Mouse (Mus musculus) forebrain, embryonic 14.5 days (tissue): Measurements from ENCODE around the gene Gzmc. TPM values are rescaled to one million over a fixed set of nuclear protein-coding genes. Genes with fewer than 3 reads are reported as not detected.
"Not testable (repeated sequence)": the region's sequence is repeated elsewhere in the genome, so short reads cannot be mapped to it uniquely, and the experiment has no call there.

Experiments used
- ATAC-seq: fragments of 200-750 bp; cut with Nextera tagmentation; 2 replicates; pipeline ENCODE4 v1.8.0; 2017; ENCODE audit warnings: mild to moderate bottlenecking, moderate library complexity
- DNase-seq: peaks from one replicate; pipeline ENCODE4 v3.0.0-alpha.2; 2015; ENCODE audit warnings: low spot score
- H3K27ac ChIP-seq: fragments of 300-500 bp; sonication (generic); 2 replicates; pipeline ENCODE4 v1.5.1; 2014; ENCODE audit warnings: low read depth, mild to moderate bottlenecking, control low read depth, low read length, moderate library complexity
- H3K27me3 ChIP-seq: fragments of 300-500 bp; sonication (generic); replicated peaks from 2 replicates; pipeline ENCODE4 v1.6.1; 2014; ENCODE audit warnings: low read length, control low read depth, mixed read lengths; ENCODE audit not compliant: control insufficient read depth, insufficient read depth
- H3K36me3 ChIP-seq: fragments of 300-500 bp; sonication (generic); 2 replicates; pipeline ENCODE4 v1.6.1; 2014; ENCODE audit warnings: low read length, control low read depth; ENCODE audit not compliant: control insufficient read depth, insufficient read depth
- H3K4me1 ChIP-seq: fragments of 300-500 bp; sonication (generic); 2 replicates; pipeline ENCODE4 v1.6.1; 2014; ENCODE audit warnings: antibody characterized with exemption, low read length, control low read depth; ENCODE audit not compliant: control insufficient read depth, insufficient read depth
- H3K4me2 ChIP-seq: fragments of 300-500 bp; sonication (generic); 2 replicates; pipeline ENCODE4 v1.6.1; 2014; ENCODE audit warnings: mild to moderate bottlenecking, control low read depth, low read length
- H3K4me3 ChIP-seq: fragments of 300-500 bp; sonication (generic); 2 replicates; pipeline ENCODE4 v1.5.1; 2014; ENCODE audit warnings: low read depth, low read length, control low read depth
- H3K9ac ChIP-seq: fragments of 300-500 bp; sonication (generic); 2 replicates; pipeline ENCODE4 v1.6.1; 2014; ENCODE audit warnings: mild to moderate bottlenecking, low read length, control low read depth, moderate library complexity
- H3K9me3 ChIP-seq: fragments of 300-500 bp; sonication (generic); replicated peaks from 2 replicates; pipeline ENCODE4 v1.6.1; 2016; ENCODE audit warnings: low read length, control low read depth, mixed read lengths; ENCODE audit not compliant: control insufficient read depth
- WGBS: fragments of 180-500 bp; shearing (Covaris S2); extraction: QIAGEN DNeasy Blood & Tissue Kit; methylation state at CpG from one replicate; pipeline ENCODE4 v1.1.7; 2014; 5-methylcytosine and 5-hydroxymethylcytosine counted together
- polyA plus RNA-seq: library from polyadenylated mRNA; unstranded; fragments of >200 nt; fragmentation: Nextera tagmentation; extraction: Ambion mirVana; gene quantifications from 2 replicates; pipeline ENCODE4 v1.2.1, GENCODE M21; 2014

Gzmc gene
- polyA plus RNA-seq, 1 experiment from 2014 or later, result not detected

DNA sequence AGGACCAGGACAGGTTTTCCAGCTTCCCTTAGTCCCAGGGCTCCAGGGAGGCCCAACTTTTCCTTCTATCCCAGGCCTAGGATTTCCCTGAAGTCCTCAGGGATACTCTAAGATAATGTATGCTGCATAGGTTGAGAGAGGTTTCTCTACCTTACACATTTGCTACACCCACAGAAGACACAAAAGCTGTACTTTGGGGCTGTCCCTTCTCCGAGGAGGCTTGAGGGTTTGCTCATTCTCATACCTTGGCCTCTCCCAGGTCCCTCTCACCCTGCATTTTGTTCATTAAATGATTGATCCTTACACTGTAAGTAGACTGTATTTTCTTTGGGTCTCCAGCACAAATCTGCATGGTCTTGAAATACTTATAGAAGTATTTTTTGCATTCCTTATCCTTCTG, 28.8 kb downstream of the Gzmc start:
- 81% methylated on average over 1 of the region's 1 CpGs for WGBS
- Histone ChIP-seq H3K4me2 (no peak overlapping the region), H3K36me3 (no peaks in the 10 kb centered on the region), H3K9ac (no peak overlapping the region), H3K27ac (no peak overlapping the region), H3K4me1 (no peaks in the 10 kb centered on the region), H3K9me3 (no peaks in the 10 kb centered on the region), H3K27me3 (no peaks in the 10 kb centered on the region), H3K4me3 (no peak overlapping the region)
- DNase-seq (no peak), ATAC-seq (no peak)

DNA sequence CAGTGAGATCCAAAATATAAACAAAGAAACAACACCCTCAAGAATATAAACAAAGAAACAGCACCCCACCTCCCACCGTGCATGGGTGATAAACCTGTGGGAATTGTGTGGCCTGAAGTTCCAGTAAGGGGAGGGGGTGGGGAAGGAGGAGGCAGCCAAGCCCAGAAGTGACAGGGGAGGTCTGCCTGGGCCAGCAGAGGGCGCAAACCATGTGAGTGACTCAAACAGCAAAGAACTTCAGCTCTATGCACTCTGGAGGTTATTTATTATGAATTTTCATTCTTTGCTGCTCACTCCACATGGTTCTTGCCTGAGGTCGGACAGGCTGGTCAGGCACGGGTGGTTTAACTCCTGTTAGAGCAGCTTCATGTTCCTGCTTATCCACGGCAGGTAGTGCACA, 29.4 kb downstream of the Gzmc start:
- H3K36me3 ChIP-seq, H3K27me3 ChIP-seq, H3K9me3 ChIP-seq, H3K9ac ChIP-seq, ATAC-seq, H3K4me2 ChIP-seq, H3K4me3 ChIP-seq, H3K27ac ChIP-seq, H3K4me1 ChIP-seq: not testable (repeated sequence)
- peak; percentile 41 for DNase-seq
- 52% methylated on average over 5 of the region's 5 CpGs for WGBS

DNA sequence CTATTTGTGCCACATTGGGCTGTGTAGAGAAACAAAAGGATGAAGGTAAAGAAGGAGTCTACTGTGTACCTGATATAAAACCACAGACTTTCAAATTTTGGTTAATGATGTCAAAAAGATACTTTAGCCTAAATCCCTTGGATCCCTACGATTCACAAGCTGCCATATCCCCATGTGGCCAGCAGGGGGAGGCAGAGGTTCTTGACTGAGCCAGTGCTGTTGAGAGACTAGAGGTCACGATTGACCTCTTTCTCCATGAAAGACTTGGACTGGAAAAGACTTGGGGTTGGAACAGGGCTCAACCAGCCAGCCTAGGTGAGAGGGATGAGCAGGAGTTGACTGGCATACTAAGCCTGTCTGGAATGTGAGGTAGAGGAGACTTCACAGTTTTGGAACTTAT, 30.5 kb downstream of the Gzmc start:
- WGBS, result 8% methylated on average over 2 of the region's 2 CpGs
- no peaks in the 10 kb centered on the region for H3K27me3 ChIP-seq
- H3K4me1 ChIP-seq, result no peaks in the 10 kb centered on the region
- no peaks in the 10 kb centered on the region for H3K36me3 ChIP-seq
- H3K27ac ChIP-seq, result no peak overlapping the region
- DNase-seq (peak; percentile 58), ATAC-seq (no peak; the same call in 1 of the 2 replicates)
- no peak overlapping the region for H3K9ac ChIP-seq
- H3K4me3 ChIP-seq, result no peak overlapping the region
- H3K4me2 ChIP-seq, result no peak overlapping the region
- H3K9me3 ChIP-seq, result no peaks in the 10 kb centered on the region

DNA sequence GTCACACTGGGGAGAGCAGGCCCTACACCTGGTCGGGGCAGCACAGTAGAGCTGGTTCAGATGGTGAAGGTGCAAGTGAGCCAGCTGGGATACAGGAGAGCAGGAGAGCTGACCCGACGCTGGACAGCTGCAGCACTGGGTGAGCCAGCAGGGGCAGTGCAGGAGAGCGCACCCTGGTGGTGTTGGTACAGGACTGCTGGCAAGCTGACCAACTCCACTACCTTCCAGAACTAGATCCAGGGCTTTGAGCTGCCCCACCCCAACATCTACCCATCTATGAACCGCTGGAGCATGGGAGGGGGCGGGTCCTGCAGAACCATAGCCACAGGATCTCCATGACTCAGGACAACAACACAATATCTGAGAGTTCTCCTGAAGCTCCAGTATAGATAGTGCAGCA, 47.5 kb downstream of the Gzmc start:
- ATAC-seq, result no peak
- Histone ChIP-seq H3K9ac (no peak overlapping the region), H3K27me3 (no peaks in the 10 kb centered on the region), H3K27ac (no peak overlapping the region), H3K4me1 (no peaks in the 10 kb centered on the region), H3K36me3 (no peaks in the 10 kb centered on the region), H3K4me3 (no peak overlapping the region), H3K9me3 (no peaks in the 10 kb centered on the region), H3K4me2 (no peak overlapping the region)
- DNase-seq, result no peak
- WGBS, result 68% methylated on average over 6 of the region's 6 CpGs

DNA sequence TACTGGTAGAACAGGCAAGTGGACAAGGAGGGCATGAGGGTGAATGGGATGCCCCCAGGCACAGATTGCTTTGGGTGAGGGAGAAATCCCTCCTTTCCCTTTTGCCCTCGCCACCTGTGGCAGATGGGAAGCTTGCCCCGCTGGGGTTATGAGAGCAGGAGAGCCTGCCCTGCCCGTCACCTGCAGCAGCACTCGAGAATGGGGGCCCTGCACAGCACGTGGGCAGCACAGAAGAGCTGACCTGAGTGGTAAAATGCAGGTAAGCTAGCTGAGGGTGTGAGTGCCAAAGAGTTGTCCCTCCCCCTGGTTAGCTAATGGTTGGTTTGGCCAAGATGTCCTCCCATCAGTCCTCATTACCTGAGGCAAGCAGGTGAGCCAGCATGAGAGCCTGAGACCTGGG, 47.9 kb downstream of the Gzmc start:
- no peak for DNase-seq
- H3K4me2 ChIP-seq, result no peak overlapping the region
- no peak overlapping the region for H3K27ac ChIP-seq
- H3K4me3 ChIP-seq, result no peak overlapping the region
- H3K27me3 ChIP-seq, result no peaks in the 10 kb centered on the region
- no peak overlapping the region for H3K9ac ChIP-seq
- no peaks in the 10 kb centered on the region for H3K9me3 ChIP-seq
- ATAC-seq, result no peak
- H3K4me1 ChIP-seq, result no peaks in the 10 kb centered on the region
- H3K36me3 ChIP-seq, result no peaks in the 10 kb centered on the region
- 84% methylated on average over 5 of the region's 5 CpGs for WGBS

Other genes with a start within 250 kb of the Gzmc start
- not detected in 2 replicates for gene Mcpt1, start 216.7 kb downstream of the Gzmc start, polyA plus RNA-seq
- not detected in 2 replicates for gene Mcpt9, start 204.2 kb downstream of the Gzmc start, polyA plus RNA-seq
- not detected in 2 replicates for gene Mcpt2, start 192.6 kb downstream of the Gzmc start, polyA plus RNA-seq
- gene Mcpt4, start 172.3 kb downstream of the Gzmc start, polyA plus RNA-seq, result not detected in 2 replicates
- 0.22 TPM in 1 of 2 replicates, not detected in the other for gene Mcpt8, start 149.4 kb downstream of the Gzmc start, polyA plus RNA-seq
- gene Ctsg, start 132.1 kb downstream of the Gzmc start, polyA plus RNA-seq, result not detected in 2 replicates
- not detected in 2 replicates for gene Gzme, start 114.0 kb downstream of the Gzmc start, polyA plus RNA-seq
- not detected in 2 replicates for gene Gzmd, start 102.0 kb downstream of the Gzmc start, polyA plus RNA-seq
- not detected in 2 replicates for gene Gzmg, start 75.1 kb downstream of the Gzmc start, polyA plus RNA-seq
- gene Gzmn, start 60.1 kb downstream of the Gzmc start, polyA plus RNA-seq, result not detected in 2 replicates
- gene Gzmf, start 23.2 kb downstream of the Gzmc start, polyA plus RNA-seq, result not detected in 2 replicates
- gene Gzmb, start 27.6 kb upstream of the Gzmc start, polyA plus RNA-seq, result not detected in 2 replicates
- 0.14 and 0.26 TPM in 2 replicates for gene Atp12a, start 130.4 kb upstream of the Gzmc start, polyA plus RNA-seq
- gene Rnf17, start 167.9 kb upstream of the Gzmc start, polyA plus RNA-seq, result 1.4 and 1.5 TPM in 2 replicates